Mouse (Mus musculus) forebrain, embryonic 14.5 days (tissue): ENCODE measurements around the gene Ropn1. TPM values are rescaled to one million over a fixed set of nuclear protein-coding genes. Genes with fewer than 3 reads are reported as not detected.

Experiments
- ATAC-seq: fragments of 200-750 bp; cut with Nextera tagmentation; 2 replicates; pipeline ENCODE4 v1.8.0; 2017; ENCODE audit warnings: mild to moderate bottlenecking, moderate library complexity
- DNase-seq: peaks from one replicate; pipeline ENCODE4 v3.0.0-alpha.2; 2015; ENCODE audit warnings: low spot score
- H3K27ac ChIP-seq: fragments of 300-500 bp; sonication (generic); 2 replicates; pipeline ENCODE4 v1.5.1; 2014; ENCODE audit warnings: low read depth, mild to moderate bottlenecking, control low read depth, low read length, moderate library complexity
- H3K27me3 ChIP-seq: fragments of 300-500 bp; sonication (generic); replicated peaks from 2 replicates; pipeline ENCODE4 v1.6.1; 2014; ENCODE audit warnings: low read length, control low read depth, mixed read lengths; ENCODE audit not compliant: control insufficient read depth, insufficient read depth
- H3K36me3 ChIP-seq: fragments of 300-500 bp; sonication (generic); 2 replicates; pipeline ENCODE4 v1.6.1; 2014; ENCODE audit warnings: low read length, control low read depth; ENCODE audit not compliant: control insufficient read depth, insufficient read depth
- H3K4me1 ChIP-seq: fragments of 300-500 bp; sonication (generic); 2 replicates; pipeline ENCODE4 v1.6.1; 2014; ENCODE audit warnings: antibody characterized with exemption, low read length, control low read depth; ENCODE audit not compliant: control insufficient read depth, insufficient read depth
- H3K4me2 ChIP-seq: fragments of 300-500 bp; sonication (generic); 2 replicates; pipeline ENCODE4 v1.6.1; 2014; ENCODE audit warnings: mild to moderate bottlenecking, control low read depth, low read length
- H3K4me3 ChIP-seq: fragments of 300-500 bp; sonication (generic); 2 replicates; pipeline ENCODE4 v1.5.1; 2014; ENCODE audit warnings: low read depth, low read length, control low read depth
- H3K9ac ChIP-seq: fragments of 300-500 bp; sonication (generic); 2 replicates; pipeline ENCODE4 v1.6.1; 2014; ENCODE audit warnings: mild to moderate bottlenecking, low read length, control low read depth, moderate library complexity
- H3K9me3 ChIP-seq: fragments of 300-500 bp; sonication (generic); replicated peaks from 2 replicates; pipeline ENCODE4 v1.6.1; 2016; ENCODE audit warnings: low read length, control low read depth, mixed read lengths; ENCODE audit not compliant: control insufficient read depth
- WGBS: fragments of 180-500 bp; shearing (Covaris S2); extraction: QIAGEN DNeasy Blood & Tissue Kit; methylation state at CpG from one replicate; pipeline ENCODE4 v1.1.7; 2014; 5-methylcytosine and 5-hydroxymethylcytosine counted together
- polyA plus RNA-seq: library from polyadenylated mRNA; unstranded; fragments of >200 nt; fragmentation: Nextera tagmentation; extraction: Ambion mirVana; gene quantifications from 2 replicates; pipeline ENCODE4 v1.2.1, GENCODE M21; 2014

The Ropn1 gene
- polyA plus RNA-seq = not detected in 2 replicates

- DNase-seq (no peak), ATAC-seq (no peak)
- Histone ChIP-seq H3K9ac (no peak within 1 kb of the TSS), H3K4me2 (no peak within 1 kb of the TSS), H3K36me3 (no peaks in the 10 kb centered on the region), H3K4me1 (no peaks in the 10 kb centered on the region), H3K27me3 (no peaks in the 10 kb centered on the region), H3K9me3 (no peaks in the 10 kb centered on the region), H3K4me3 (no peak within 1 kb of the TSS), H3K27ac (no peak within 1 kb of the TSS)
- 71% methylated on average over 7 of the region's 7 CpGs for WGBS
Measured at GRCm38 (mm10) chr16:34649621-34650020, at the start of gene Ropn1. Gene Ropn1 (plus strand): TSS chr16:34649921.

- no peak overlapping the region for H3K4me2 ChIP-seq
- H3K27me3 ChIP-seq = no peaks in the 10 kb centered on the region
- H3K4me3 ChIP-seq = no peak overlapping the region
- H3K9me3 ChIP-seq = no peaks in the 10 kb centered on the region
- no peak overlapping the region for H3K27ac ChIP-seq
- 77% methylated on average over 4 of the region's 4 CpGs for WGBS
- no peaks in the 10 kb centered on the region for H3K4me1 ChIP-seq
- ATAC-seq (no peak), DNase-seq (no peak)
- no peaks in the 10 kb centered on the region for H3K36me3 ChIP-seq
- no peak overlapping the region for H3K9ac ChIP-seq
Measured at GRCm38 (mm10) chr16:34601954-34602353, 47.8 kb upstream of the Ropn1 start.

DNA sequence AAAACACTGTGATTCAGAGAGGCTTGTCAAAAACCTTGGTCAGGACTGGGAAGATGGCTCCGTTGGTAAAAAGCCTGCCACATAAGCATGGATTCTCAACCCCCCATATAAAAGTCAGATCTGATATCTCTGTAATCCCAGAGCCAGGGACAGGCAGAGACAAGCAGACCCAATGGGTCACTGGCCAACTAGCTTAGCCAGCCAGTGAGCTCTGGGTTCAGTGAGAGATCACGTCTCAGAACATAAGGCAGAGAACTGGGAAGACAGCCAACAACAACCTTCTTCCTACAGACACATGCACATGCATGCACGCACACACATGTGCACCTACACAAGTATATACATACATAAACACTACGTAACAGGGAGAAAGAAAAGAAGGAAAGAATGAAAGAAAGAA is 46.6 kb upstream of the Ropn1 start:
- DNase-seq = no peak
- no peak overlapping the region for H3K9ac ChIP-seq
- H3K4me3 ChIP-seq = no peak overlapping the region
- H3K9me3 ChIP-seq = no peaks in the 10 kb centered on the region
- WGBS = 72% methylated on average over 4 of the region's 4 CpGs
- H3K27me3 ChIP-seq = no peaks in the 10 kb centered on the region
- no peaks in the 10 kb centered on the region for H3K36me3 ChIP-seq
- no peak overlapping the region for H3K4me2 ChIP-seq
- no peak for ATAC-seq
- H3K27ac ChIP-seq = no peak overlapping the region
- no peaks in the 10 kb centered on the region for H3K4me1 ChIP-seq

DNA sequence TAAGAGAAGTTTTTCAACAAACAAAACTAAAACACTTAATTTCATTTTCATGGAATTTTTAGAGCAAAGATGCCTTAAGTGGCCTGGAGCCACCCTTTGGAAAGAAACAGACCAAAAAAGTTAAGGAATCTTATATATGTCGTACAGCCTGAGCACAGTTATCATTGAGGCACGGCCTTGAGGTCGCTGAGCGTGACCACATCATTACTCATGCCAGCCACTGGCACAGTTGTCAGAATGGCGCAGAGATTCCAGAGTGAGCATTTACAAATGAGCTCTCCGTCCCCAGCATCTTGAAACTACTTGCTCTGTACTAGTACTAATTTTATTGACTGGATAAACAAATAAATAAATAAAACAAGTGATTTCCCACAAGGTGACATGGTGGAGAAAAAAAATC is 45.9 kb upstream of the Ropn1 start:
- DNase-seq = no peak
- H3K27me3 ChIP-seq = no peaks in the 10 kb centered on the region
- no peak overlapping the region for H3K27ac ChIP-seq
- no peak overlapping the region for H3K9ac ChIP-seq
- H3K4me2 ChIP-seq = no peak overlapping the region
- H3K9me3 ChIP-seq = no peaks in the 10 kb centered on the region
- no peak for ATAC-seq
- no peaks in the 10 kb centered on the region for H3K4me1 ChIP-seq
- WGBS = 84% methylated on average over 6 of the region's 6 CpGs
- H3K4me3 ChIP-seq = no peak overlapping the region
- H3K36me3 ChIP-seq = no peaks in the 10 kb centered on the region

DNA sequence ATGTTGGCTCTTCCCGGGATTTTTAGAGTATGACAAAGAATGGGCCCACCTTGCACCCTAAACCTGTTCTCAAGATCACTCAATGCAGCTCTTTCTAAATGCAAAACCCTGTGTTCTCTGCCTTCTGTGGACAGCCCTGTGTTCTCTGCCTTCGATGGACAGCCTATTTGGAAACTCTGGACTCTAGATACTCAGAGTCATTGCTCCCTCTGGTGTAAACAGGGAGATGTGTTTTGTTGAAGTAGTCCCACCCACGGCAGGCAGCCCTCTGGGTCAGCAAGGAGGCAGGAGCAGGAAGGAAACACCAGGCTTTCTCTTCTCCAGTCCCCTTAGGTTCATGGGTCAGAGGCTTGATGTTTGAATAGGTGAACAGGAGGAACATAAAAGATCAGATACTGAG is 44.0 kb upstream of the Ropn1 start:
- Histone ChIP-seq H3K4me1 (no peaks in the 10 kb centered on the region), H3K4me3 (no peak overlapping the region), H3K36me3 (no peaks in the 10 kb centered on the region), H3K27ac (no peak overlapping the region), H3K27me3 (no peaks in the 10 kb centered on the region), H3K9me3 (no peaks in the 10 kb centered on the region), H3K9ac (no peak overlapping the region), H3K4me2 (no peak overlapping the region)
- DNase-seq = peak; percentile 63
- 39% methylated on average over 3 of the region's 3 CpGs for WGBS
- ATAC-seq = no peak

DNA sequence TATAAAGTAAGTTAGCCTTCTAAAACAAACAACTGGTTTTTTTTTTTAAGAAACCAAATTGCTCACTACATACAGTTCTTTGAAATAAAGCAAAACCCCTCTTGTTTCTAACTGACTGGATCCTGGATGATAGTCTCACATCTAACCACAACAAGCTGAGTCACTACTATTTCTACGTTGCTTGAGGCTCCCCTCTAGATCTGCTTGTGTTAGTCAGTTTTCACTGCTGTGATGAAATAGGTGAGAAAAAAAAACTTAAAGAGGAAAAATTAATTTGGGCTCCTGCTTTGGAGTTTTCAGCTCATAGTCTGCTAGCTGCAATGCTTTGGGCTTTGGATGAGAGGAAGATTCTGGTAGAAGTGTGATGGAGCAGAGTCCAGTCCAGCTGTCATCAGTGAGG is 39.6 kb upstream of the Ropn1 start:
- DNase-seq = no peak
- WGBS = 73% methylated on average over 1 of the region's 1 CpGs
- Histone ChIP-seq H3K4me1 (no peaks in the 10 kb centered on the region), H3K4me2 (no peak overlapping the region), H3K27ac (no peak overlapping the region), H3K36me3 (no peaks in the 10 kb centered on the region), H3K4me3 (no peak overlapping the region), H3K27me3 (no peaks in the 10 kb centered on the region), H3K9me3 (no peaks in the 10 kb centered on the region), H3K9ac (no peak overlapping the region)
- ATAC-seq = no peak

GRCm38 (mm10) chr16:34614021-34614420 is 35.7 kb upstream of the Ropn1 start:
- Histone ChIP-seq H3K9ac (no peak overlapping the region), H3K9me3 (no peaks in the 10 kb centered on the region), H3K36me3 (no peaks in the 10 kb centered on the region), H3K27ac (no peak overlapping the region), H3K4me2 (no peak overlapping the region), H3K4me3 (no peak overlapping the region), H3K27me3 (no peaks in the 10 kb centered on the region), H3K4me1 (no peaks in the 10 kb centered on the region)
- ATAC-seq (no peak), DNase-seq (no peak)
- WGBS = 81% methylated on average over 2 of the region's 2 CpGs

DNA sequence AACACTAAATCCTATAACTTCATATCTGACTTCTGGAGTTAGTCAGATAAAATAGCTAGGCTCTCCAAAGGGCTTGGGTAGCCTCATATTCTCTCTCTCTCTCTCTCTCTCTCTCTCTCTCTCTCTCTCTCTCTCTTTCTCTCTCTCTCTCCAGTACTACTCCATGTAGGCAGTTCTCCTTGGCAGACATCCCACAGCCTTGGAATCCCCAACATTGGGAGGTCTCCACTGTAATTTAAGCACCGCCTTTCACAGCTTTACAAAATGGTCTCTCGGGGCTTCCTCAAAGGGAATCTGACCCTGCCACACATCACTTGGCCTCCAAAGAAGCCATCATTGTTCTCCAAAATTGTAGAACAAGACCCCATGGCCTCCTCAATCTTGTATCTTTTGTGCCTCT is 22.1 kb upstream of the Ropn1 start:
- no peak overlapping the region for H3K4me2 ChIP-seq
- 41% methylated on average over 2 of the region's 2 CpGs for WGBS
- no peak overlapping the region for H3K4me3 ChIP-seq
- no peaks in the 10 kb centered on the region for H3K27me3 ChIP-seq
- H3K9me3 ChIP-seq = no peaks in the 10 kb centered on the region
- DNase-seq (peak; percentile 41), ATAC-seq (no peak)
- no peak overlapping the region for H3K27ac ChIP-seq
- H3K4me1 ChIP-seq = no peaks in the 10 kb centered on the region
- no peak overlapping the region for H3K9ac ChIP-seq
- H3K36me3 ChIP-seq = no peaks in the 10 kb centered on the region

- H3K36me3 ChIP-seq = no peaks in the 10 kb centered on the region
- no peaks in the 10 kb centered on the region for H3K9me3 ChIP-seq
- H3K4me1 ChIP-seq = no peaks in the 10 kb centered on the region
- H3K27ac ChIP-seq = no peak overlapping the region
- H3K27me3 ChIP-seq = no peaks in the 10 kb centered on the region
- WGBS = 80% methylated on average over 4 of the region's 4 CpGs
- no peak for ATAC-seq
- no peak overlapping the region for H3K4me3 ChIP-seq
- no peak overlapping the region for H3K9ac ChIP-seq
- no peak overlapping the region for H3K4me2 ChIP-seq
- no peak for DNase-seq
Measured at GRCm38 (mm10) chr16:34628397-34628796, 21.3 kb upstream of the Ropn1 start.
